Mouse (Mus musculus) forebrain, postnatal 0 days (tissue): Measurements from ENCODE around the gene Trim43a. TPM values are rescaled to one million over a fixed set of nuclear protein-coding genes. Genes with fewer than 3 reads are reported as not detected.
"Not testable (repeated sequence)": the region's sequence is repeated elsewhere in the genome, so short reads cannot be mapped to it uniquely, and the experiment has no call there.

Experiments
- ATAC-seq: fragments of 200-750 bp; cut with Nextera tagmentation; 2 replicates; pipeline ENCODE4 v1.8.0; 2017; ENCODE audit warnings: mild to moderate bottlenecking, moderate library complexity
- DNase-seq: peaks from one replicate; pipeline ENCODE4 v3.0.0-alpha.2; 2015
- H3K27ac ChIP-seq: fragments of 300-500 bp; sonication (generic); 2 replicates; pipeline ENCODE4 v1.5.1; 2014; ENCODE audit warnings: low read depth, mild to moderate bottlenecking, antibody characterized with exemption, low read length, moderate library complexity, mixed read lengths
- H3K27me3 ChIP-seq: fragments of 300-500 bp; sonication (generic); 2 replicates; pipeline ENCODE4 v1.6.1; 2014; ENCODE audit warnings: mild to moderate bottlenecking, low read length, mixed read lengths; ENCODE audit not compliant: insufficient read depth
- H3K36me3 ChIP-seq: fragments of 300-500 bp; sonication (generic); 2 replicates; pipeline ENCODE4 v1.6.1; 2014; ENCODE audit warnings: mild to moderate bottlenecking, moderate library complexity; ENCODE audit not compliant: insufficient read depth
- H3K4me1 ChIP-seq: fragments of 300-500 bp; sonication (generic); 2 replicates; pipeline ENCODE4 v1.6.1; 2014; ENCODE audit warnings: antibody characterized with exemption; ENCODE audit not compliant: insufficient read depth
- H3K4me2 ChIP-seq: fragments of 300-500 bp; sonication (generic); 2 replicates; pipeline ENCODE4 v1.6.1; 2014; ENCODE audit warnings: low read depth, mild to moderate bottlenecking, moderate library complexity
- H3K4me3 ChIP-seq: fragments of 300-500 bp; sonication (generic); 2 replicates; pipeline ENCODE4 v1.5.1; 2014; ENCODE audit warnings: low read depth, low read length, mixed read lengths
- H3K9ac ChIP-seq: fragments of 300-500 bp; sonication (generic); 2 replicates; pipeline ENCODE4 v1.6.1; 2014; ENCODE audit warnings: mild to moderate bottlenecking
- H3K9me3 ChIP-seq: fragments of 300-500 bp; sonication (generic); 2 replicates; pipeline ENCODE4 v1.6.1; 2016; ENCODE audit warnings: low read length
- CTCF ChIP-seq: sonication (generic); IDR thresholded peaks from 2 replicates; pipeline ENCODE4 v1.5.1; 2016; ENCODE audit warnings: antibody characterized with exemption, control low read depth, low read depth
- WGBS: fragments of 180-500 bp; shearing (Covaris S2); extraction: QIAGEN DNeasy Blood & Tissue Kit; methylation state at CpG from one replicate; pipeline ENCODE4 v1.1.7; 2014; 5-methylcytosine and 5-hydroxymethylcytosine counted together
- polyA plus RNA-seq: library from polyadenylated mRNA; unstranded; fragments of >200 nt; fragmentation: Nextera tagmentation; extraction: Ambion mirVana; gene quantifications from 2 replicates; pipeline ENCODE4 v1.2.1, GENCODE M21; 2015
- total RNA-seq: library from RNA; depleted of rRNA; stranded (reverse); fragments of >200 nt; gene quantifications from 2 replicates; pipeline ENCODE4 v1.2.3, GENCODE M21; 2014; rRNA removed

Gene Trim43a
- total RNA-seq (0.08 TPM in 1 of 2 replicates, not detected in the other), polyA plus RNA-seq (0.13 TPM in 1 of 2 replicates, not detected in the other)

- ATAC-seq, H3K4me3 ChIP-seq, H3K36me3 ChIP-seq, H3K27me3 ChIP-seq, DNase-seq, H3K9ac ChIP-seq, H3K4me1 ChIP-seq, H3K4me2 ChIP-seq, H3K9me3 ChIP-seq, H3K27ac ChIP-seq: not testable (repeated sequence)
- 74% methylated on average over 2 of the region's 2 CpGs for WGBS
Observed at GRCm38 (mm10) chr9:88580591-88580990, at the start of gene Trim43a. Gene Trim43a (plus strand): TSS chr9:88580891.

GRCm38 (mm10) chr9:88534093-88534492, 46.6 kb upstream of the Trim43a start:
- Histone ChIP-seq H3K27me3 (no peaks in the 10 kb centered on the region), H3K4me3 (no peak overlapping the region), H3K9ac (no peak overlapping the region), H3K27ac (no peak overlapping the region), H3K4me2 (no peak overlapping the region), H3K4me1 (no peaks in the 10 kb centered on the region), H3K9me3 (no peaks in the 10 kb centered on the region), H3K36me3 (no peaks in the 10 kb centered on the region)
- DNase-seq (no peak), ATAC-seq (no peak)
- no peak for TF ChIP-seq CTCF
- 86% methylated on average over 5 of the region's 5 CpGs for WGBS

- Histone ChIP-seq H3K36me3 (no peaks in the 10 kb centered on the region), H3K9me3 (no peaks in the 10 kb centered on the region), H3K4me2 (no peak overlapping the region), H3K9ac (no peak overlapping the region), H3K27ac (no peak overlapping the region), H3K4me3 (no peak overlapping the region), H3K27me3 (no peaks in the 10 kb centered on the region), H3K4me1 (no peaks in the 10 kb centered on the region)
- ATAC-seq: no peak
- TF ChIP-seq CTCF: no peak
- 73% methylated on average over 5 of the region's 5 CpGs for WGBS
- no peak for DNase-seq
Observed at GRCm38 (mm10) chr9:88539546-88540224, 41.0 kb upstream of the Trim43a start.

GRCm38 (mm10) chr9:88542816-88543215, 37.9 kb upstream of the Trim43a start:
- no peaks in the 10 kb centered on the region for H3K27me3 ChIP-seq
- H3K4me2 ChIP-seq: no peak overlapping the region
- no peak overlapping the region for H3K9ac ChIP-seq
- no peaks in the 10 kb centered on the region for H3K36me3 ChIP-seq
- H3K9me3 ChIP-seq: no peaks in the 10 kb centered on the region
- no peak overlapping the region for H3K27ac ChIP-seq
- DNase-seq (peak; percentile 54), ATAC-seq (peak; percentile 70)
- H3K4me3 ChIP-seq: no peak overlapping the region
- peak; percentile 71 for TF ChIP-seq CTCF
- no peaks in the 10 kb centered on the region for H3K4me1 ChIP-seq
- WGBS: 23% methylated on average over 2 of the region's 2 CpGs

DNA sequence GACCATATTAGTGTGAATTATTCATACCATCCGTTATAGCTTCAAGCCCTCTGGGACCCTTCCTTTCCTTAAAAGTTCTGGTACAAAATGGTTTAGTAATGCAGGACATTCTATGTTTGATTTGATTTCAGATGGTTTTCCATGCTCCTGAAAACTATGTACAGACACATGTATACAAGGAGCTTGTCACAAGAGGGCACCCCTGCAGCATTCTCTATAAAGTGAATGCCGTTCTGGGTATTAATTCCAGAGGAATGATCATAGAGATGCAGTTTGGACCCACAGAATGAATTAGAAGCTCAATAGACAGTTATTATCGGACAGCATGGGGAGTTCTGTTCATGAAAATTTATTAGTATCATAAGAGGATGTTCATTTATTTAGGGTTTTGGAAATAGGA, 35.2 kb upstream of the Trim43a start:
- no peak overlapping the region for H3K4me2 ChIP-seq
- H3K9me3 ChIP-seq: no peaks in the 10 kb centered on the region
- ATAC-seq (no peak), DNase-seq (peak; percentile 70)
- no peak overlapping the region for H3K27ac ChIP-seq
- H3K4me1 ChIP-seq: 0 out of 2 replicates have a peak, but pooled peaks cover 12% of the 10 kb centered on the region
- WGBS: 21% methylated on average over 3 of the region's 3 CpGs
- H3K36me3 ChIP-seq: no peaks in the 10 kb centered on the region
- no peaks in the 10 kb centered on the region for H3K27me3 ChIP-seq
- peak; percentile 67 for TF ChIP-seq CTCF
- H3K9ac ChIP-seq: no peak overlapping the region
- no peak overlapping the region for H3K4me3 ChIP-seq

DNA sequence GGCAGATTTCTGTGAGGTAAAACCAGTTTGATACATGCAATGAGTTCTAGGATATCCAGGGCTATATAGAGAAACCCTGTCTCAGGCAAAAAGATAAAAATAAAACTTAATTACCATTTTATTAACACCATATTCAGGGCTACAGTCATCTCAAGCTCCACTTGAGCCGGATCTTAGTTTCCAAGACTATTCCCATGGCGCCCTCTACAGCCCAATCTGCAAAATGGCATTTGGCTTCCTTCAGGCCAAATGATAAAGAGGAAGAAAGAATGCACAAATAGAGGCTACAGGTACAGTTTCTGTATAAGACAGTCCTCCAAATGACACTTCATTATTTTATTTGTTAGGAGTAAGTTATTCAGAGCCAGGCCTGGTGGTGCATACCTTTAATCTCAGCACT, 34.5 kb upstream of the Trim43a start:
- ATAC-seq: no peak
- 3% methylated on average over 2 of the region's 2 CpGs for WGBS
- peak; percentile 72 for TF ChIP-seq CTCF
- no peaks in the 10 kb centered on the region for H3K9me3 ChIP-seq
- no peaks in the 10 kb centered on the region for H3K27me3 ChIP-seq
- no peak overlapping the region for H3K4me2 ChIP-seq
- H3K27ac ChIP-seq: no peak overlapping the region
- H3K36me3 ChIP-seq: no peaks in the 10 kb centered on the region
- no peak overlapping the region for H3K4me3 ChIP-seq
- 0 out of 2 replicates have a peak, but pooled peaks cover 12% of the 10 kb centered on the region for H3K4me1 ChIP-seq
- peak; percentile 60 for DNase-seq
- H3K9ac ChIP-seq: no peak overlapping the region

GRCm38 (mm10) chr9:88546657-88547056, 34.0 kb upstream of the Trim43a start:
- WGBS: 74% methylated on average over 8 of the region's 8 CpGs
- H3K27me3 ChIP-seq: no peaks in the 10 kb centered on the region
- TF ChIP-seq CTCF: no peak
- no peaks in the 10 kb centered on the region for H3K36me3 ChIP-seq
- no peak overlapping the region for H3K4me2 ChIP-seq
- DNase-seq (no peak), ATAC-seq (no peak)
- H3K9ac ChIP-seq: no peak overlapping the region
- H3K4me3 ChIP-seq: no peak overlapping the region
- H3K27ac ChIP-seq: no peak overlapping the region
- 0 out of 2 replicates have a peak, but pooled peaks cover 12% of the 10 kb centered on the region for H3K4me1 ChIP-seq
- H3K9me3 ChIP-seq: no peaks in the 10 kb centered on the region
